Mouse (Mus musculus): ENCODE measurements at regions not wholly inside any gene's neighbourhood (a gene's known extent, or its start where the extent isn't known, plus 50 kb on each side); places are given as distances from the start of the nearest gene placed in this dataset.

GRCm38 (mm10) chr10:9055274-9055673 lies 169.4 kb upstream of the Sash1 start:
- TF ChIP-seq GATA1 (IDR thresholded peaks at IDR 0.05; ENCODE audit: borderline replicate concordance, low read length) (no peak), FLI1 (IDR thresholded peaks at IDR 0.05; ENCODE audit: low read length) (no peak)

All from megakaryocyte, embryonic 14.5 days (primary cell).